Comparison of ENCODE assay signal across 10 mouse cellular contexts in the genomic region with DNA sequence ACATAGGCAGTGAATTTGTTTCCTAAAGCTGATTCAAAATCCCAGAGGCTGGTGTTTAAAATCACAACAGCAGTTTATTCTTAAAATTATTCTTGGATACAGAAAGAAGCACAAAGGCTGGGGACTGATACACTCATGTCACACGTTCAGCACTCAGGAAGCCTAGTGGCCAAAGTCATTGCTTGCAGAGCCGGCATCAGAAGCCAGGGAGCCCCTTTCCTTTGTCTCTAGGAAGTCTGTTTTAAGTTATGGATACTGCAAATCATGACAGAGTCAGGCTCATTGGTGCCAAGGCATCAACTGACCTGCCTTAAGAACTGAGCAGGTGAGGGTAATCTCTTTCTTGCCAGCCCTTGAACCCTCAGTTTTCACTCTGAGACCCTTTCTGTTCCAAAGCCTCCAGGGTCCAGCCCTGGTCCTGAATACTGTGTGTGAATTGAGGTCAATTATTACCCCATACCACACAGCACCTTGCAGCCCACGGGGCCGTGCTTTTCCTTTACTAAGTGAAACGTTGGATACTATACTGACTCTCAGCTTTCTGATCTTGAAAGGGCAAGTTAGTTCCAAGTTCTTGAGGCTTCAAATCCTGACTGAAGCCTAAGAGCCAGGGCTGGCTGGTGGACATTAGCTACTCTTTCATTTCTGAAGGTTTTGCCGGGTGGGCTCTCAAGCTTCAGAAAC. TPM values are rescaled to one million over a fixed set of nuclear protein-coding genes. Genes with fewer than 3 reads are reported as not detected.
DNase-seq lines count a peak whose midpoint lies in the region; ATAC-seq and TF ChIP-seq lines count a peak whose summit lies in the region.
"Had no signal": no experiment of that assay in that cellular context is flagged by ENCODE, and none has a peak within 500 bp of the region (broad histone marks: within the 10 kb centered on the region; RNA-seq: fewer than 3 reads in every experiment).

No protein-coding gene starts in this region.

- H3K4me1 ChIP-seq in heart, embryonic 10.5 days, result peaks cover 30% of the 10 kb centered on the region
- peaks cover 20% of the 10 kb centered on the region for H3K4me1 ChIP-seq in liver, embryonic 13.5 days (replicated peaks)
- H3K4me1 ChIP-seq in liver, embryonic 11.5 days (replicated peaks; ENCODE audit: control insufficient read depth, insufficient read depth, low read length), result peaks cover 5% of the 10 kb centered on the region
- H3K4me1 ChIP-seq in forebrain, embryonic 14.5 days (ENCODE audit: control insufficient read depth, insufficient read depth, low read length), result no peaks in the 10 kb centered on the region
- H3K4me1 ChIP-seq: limb, embryonic 12.5 days; midbrain, embryonic 12.5 days had no signal

- 72% methylated on average over 6 of the region's 6 CpGs for WGBS in heart, embryonic 10.5 days
- 66% methylated on average over 6 of the region's 6 CpGs for WGBS in liver, embryonic 13.5 days (ENCODE audit: insufficient replicate concordance)
- 76% methylated on average over 6 of the region's 6 CpGs for WGBS in liver, embryonic 11.5 days
- WGBS in forebrain, embryonic 14.5 days, result 82% methylated on average over 6 of the region's 6 CpGs

- H3K36me3 ChIP-seq in heart, embryonic 10.5 days, result no peaks in the 10 kb centered on the region
- H3K36me3 ChIP-seq in liver, embryonic 13.5 days, result no peaks in the 10 kb centered on the region
- H3K36me3 ChIP-seq in liver, embryonic 11.5 days (ENCODE audit: control insufficient read depth, insufficient read depth, low read length), result no peaks in the 10 kb centered on the region
- no peaks in the 10 kb centered on the region for H3K36me3 ChIP-seq in forebrain, embryonic 14.5 days (ENCODE audit: control insufficient read depth, insufficient read depth, low read length)
- H3K36me3 ChIP-seq in myocyte (ENCODE audit: control insufficient read depth, insufficient read depth), result no peaks in the 10 kb centered on the region
- H3K36me3 ChIP-seq: limb, embryonic 12.5 days; midbrain, embryonic 12.5 days had no signal

- H3K9ac ChIP-seq in liver, embryonic 13.5 days, result no peak overlapping the region
- no peak overlapping the region for H3K9ac ChIP-seq in liver, embryonic 11.5 days (ENCODE audit: low read depth, low read length)
- H3K9ac ChIP-seq in forebrain, embryonic 14.5 days (ENCODE audit: low read length), result no peak overlapping the region
- H3K9ac ChIP-seq: limb, embryonic 12.5 days; midbrain, embryonic 12.5 days had no signal

- H3K27me3 ChIP-seq in heart, embryonic 10.5 days (ENCODE audit: insufficient read depth, poor library complexity, severe bottlenecking), result no peaks in the 10 kb centered on the region
- no peaks in the 10 kb centered on the region for H3K27me3 ChIP-seq in liver, embryonic 13.5 days
- H3K27me3 ChIP-seq in liver, embryonic 11.5 days (replicated peaks; ENCODE audit: control insufficient read depth, insufficient read depth, low read length), result no peaks in the 10 kb centered on the region
- no peaks in the 10 kb centered on the region for H3K27me3 ChIP-seq in forebrain, embryonic 14.5 days (replicated peaks; ENCODE audit: control insufficient read depth, insufficient read depth, low read length)
- H3K27me3 ChIP-seq in myocyte (ENCODE audit: control insufficient read depth, insufficient read depth, insufficient read length), result no peaks in the 10 kb centered on the region
- H3K27me3 ChIP-seq: limb, embryonic 12.5 days; midbrain, embryonic 12.5 days had no signal

- H3K4me2 ChIP-seq in liver, embryonic 13.5 days, result no peak overlapping the region
- no peak overlapping the region for H3K4me2 ChIP-seq in liver, embryonic 11.5 days
- no peak overlapping the region for H3K4me2 ChIP-seq in forebrain, embryonic 14.5 days (ENCODE audit: low read length)
- H3K4me2 ChIP-seq in myocyte (ENCODE audit: low read depth), result peak overlapping the region; percentile 51
- H3K4me2 ChIP-seq: limb, embryonic 12.5 days; midbrain, embryonic 12.5 days had no signal

- H3K9me3 ChIP-seq in heart, embryonic 10.5 days, result no peaks in the 10 kb centered on the region
- no peaks in the 10 kb centered on the region for H3K9me3 ChIP-seq in liver, embryonic 13.5 days (replicated peaks)
- H3K9me3 ChIP-seq in liver, embryonic 11.5 days (ENCODE audit: control insufficient read depth, low read length), result no peaks in the 10 kb centered on the region; the same call in 1 of the 2 replicates
- H3K9me3 ChIP-seq in forebrain, embryonic 14.5 days (replicated peaks; ENCODE audit: control insufficient read depth, low read length), result no peaks in the 10 kb centered on the region
- H3K9me3 ChIP-seq: midbrain, embryonic 12.5 days had no signal

- H3K27ac ChIP-seq in heart, embryonic 10.5 days, result peak overlapping the region; percentile 56; the same call in 1 of the 2 replicates
- H3K27ac ChIP-seq in liver, embryonic 13.5 days, result 0 out of 2 replicates have a peak overlapping the region, but pooled peaks have one; percentile 9
- H3K27ac ChIP-seq in liver, embryonic 11.5 days (ENCODE audit: low read depth, low read length), result no peak overlapping the region
- peak overlapping the region; percentile 74 for H3K27ac ChIP-seq in forebrain, embryonic 14.5 days (ENCODE audit: low read depth, low read length)
- H3K27ac ChIP-seq: limb, embryonic 12.5 days; midbrain, embryonic 12.5 days had no signal

- no peak for ATAC-seq in liver, embryonic 13.5 days (ENCODE audit: low read depth)
- no peak for ATAC-seq in liver, embryonic 11.5 days (replicated peaks; ENCODE audit: low FRiP score)
- peak; percentile 37; the same call in 1 of the 2 replicates for ATAC-seq in forebrain, embryonic 14.5 days
- ATAC-seq in CD4-positive, CD25-positive, alpha-beta regulatory T cell, adult 4 months, result no peak

- no peak overlapping the region for H3ac ChIP-seq in myocyte (ENCODE audit: control insufficient read depth, insufficient read length)

- intact Hi-C loops in heart, postnatal 36 days (cut with DNase I), result loop anchor here (5.0 kb wide), 1 partner anchor 54 kb away; no protein-coding TSS in a partner anchor

- H3K4me3 ChIP-seq in heart, embryonic 10.5 days, result no peak overlapping the region
- H3K4me3 ChIP-seq in liver, embryonic 13.5 days (replicated peaks), result no peak overlapping the region
- no peak overlapping the region for H3K4me3 ChIP-seq in liver, embryonic 11.5 days (ENCODE audit: low read depth, low read length)
- H3K4me3 ChIP-seq in forebrain, embryonic 14.5 days (ENCODE audit: low read depth, low read length), result no peak overlapping the region
- no peak overlapping the region for H3K4me3 ChIP-seq in myocyte
- H3K4me3 ChIP-seq: limb, embryonic 12.5 days; midbrain, embryonic 12.5 days had no signal

- no peak for DNase-seq in heart, embryonic 10.5 days (ENCODE audit: low spot score)
- DNase-seq in heart, postnatal 36 days, result no peak
- no peak for DNase-seq in liver, embryonic 13.5 days
- no peak for DNase-seq in liver, embryonic 11.5 days (ENCODE audit: low spot score)
- no peak for DNase-seq in forebrain, embryonic 14.5 days (ENCODE audit: low spot score)
- DNase-seq in kidney, postnatal 10 days, result no peak

- TF ChIP-seq POLR2A in myocyte (IDR thresholded peaks at IDR 0.05; ENCODE audit: insufficient read length, low read depth), result no peak

- no peaks in the 10 kb centered on the region for H3K79me2 ChIP-seq in myocyte (ENCODE audit: control insufficient read depth, insufficient read depth)

TF ChIP-seq in myocyte, 11 proteins besides CTCF, POLR2A, EP300 and RAD21:
- TF ChIP-seq TCF3 (IDR thresholded peaks at IDR 0.05; ENCODE audit: insufficient read length, low read depth) (no peak), SRF (IDR thresholded peaks at IDR 0.05; ENCODE audit: control insufficient read depth, insufficient read length, low read depth) (no peak), E2F4 (IDR thresholded peaks at IDR 0.05; ENCODE audit: insufficient read depth) (no peak), CEBPB (IDR thresholded peaks at IDR 0.05; ENCODE audit: insufficient read depth, poor library complexity, severe bottlenecking) (no peak), POLR2AphosphoS2 (IDR thresholded peaks at IDR 0.05; ENCODE audit: insufficient read length, low read depth) (no peak), REST (IDR thresholded peaks at IDR 0.05; ENCODE audit: insufficient read depth, insufficient read length) (no peak), MYOD1 (IDR thresholded peaks at IDR 0.05; ENCODE audit: control insufficient read depth in 1 of 3, insufficient read length in 2 of 3, low read depth in 2 of 3) (no peak), MYOG (IDR thresholded peaks at IDR 0.05; ENCODE audit: control insufficient read depth in 1 of 3, insufficient read depth in 1 of 3, insufficient read length in 2 of 3, low read depth in 2 of 3) (no peak), TCF12 (IDR thresholded peaks at IDR 0.05; ENCODE audit: insufficient read depth, poor library complexity, severe bottlenecking) (no peak), MAX (IDR thresholded peaks at IDR 0.05; ENCODE audit: low read depth) (no peak), USF1 (IDR thresholded peaks at IDR 0.05; ENCODE audit: low read depth) (no peak)

RNA-seq across cellular contexts. Expression of a gene that starts 41.9 kb away (rescaled TPM):
- 76.5 and 91.2 TPM in 2 replicates for polyA plus RNA-seq in heart, embryonic 10.5 days (2016; fragmentation: Nextera tagmentation; extraction: Ambion mirVana)
- 100 to 1,000 TPM; 163 to 166 TPM for total RNA-seq in heart, postnatal 36 days (2021)
- polyA plus RNA-seq in liver, embryonic 13.5 days (2015; fragmentation: Nextera tagmentation; extraction: Ambion mirVana), result 81.9 and 106 TPM in 2 replicates
- polyA plus RNA-seq in liver, embryonic 11.5 days (2014; fragmentation: Nextera tagmentation; extraction: Ambion mirVana), result 92.2 and 109 TPM in 2 replicates
- polyA plus RNA-seq in forebrain, embryonic 14.5 days (2014; fragmentation: Nextera tagmentation; extraction: Ambion mirVana), result 18.1 and 21.2 TPM in 2 replicates
- polyA plus RNA-seq in myocyte (2012; fragmentation: generic; extraction: Trizol), result 24.7 TPM
- 1 to 10 TPM; 6.0 to 6.6 TPM for polyA plus RNA-seq in CD4-positive, CD25-positive, alpha-beta regulatory T cell, adult 4 months (2017; shearing (Covaris generic))
